Mouse (Mus musculus) small intestine, adult 2 months (tissue): ENCODE data around the gene Gm281. TPM values are rescaled to one million over a fixed set of nuclear protein-coding genes. Genes with fewer than 3 reads are reported as not detected.

ENCODE experiments used
- H3K27ac ChIP-seq: fragments of 200-500 bp; 2 replicates; pipeline ENCODE4 v1.5.1; 2012; ENCODE audit warnings: low read depth, low read length, control low read depth, inconsistent platforms; ENCODE audit not compliant: insufficient read depth
- H3K27me3 ChIP-seq: fragments of 200-500 bp; 2 replicates; pipeline ENCODE4 v1.6.1; 2012; ENCODE audit warnings: mild to moderate bottlenecking, moderate library complexity, low read length, inconsistent platforms; ENCODE audit not compliant: control insufficient read depth, insufficient read depth
- H3K36me3 ChIP-seq: fragments of 200-500 bp; 2 replicates; pipeline ENCODE4 v1.6.1; 2012; ENCODE audit warnings: mild to moderate bottlenecking, low read length, control low read depth, inconsistent platforms; ENCODE audit not compliant: control insufficient read depth, insufficient read depth
- H3K4me1 ChIP-seq: fragments of 200-500 bp; 2 replicates; pipeline ENCODE4 v1.6.1; 2012; ENCODE audit warnings: low read length, inconsistent platforms, mixed read lengths; ENCODE audit not compliant: control insufficient read depth, insufficient read depth, insufficient read length
- H3K4me3 ChIP-seq: fragments of 200-500 bp; 2 replicates; pipeline ENCODE4 v1.5.1; 2012; ENCODE audit warnings: low read depth, mild to moderate bottlenecking, control low read depth, inconsistent platforms, low read length, moderate library complexity
- CTCF ChIP-seq: fragments of 200-500 bp; IDR thresholded peaks from 2 replicates; pipeline ENCODE4 v1.5.1; 2012; ENCODE audit warnings: low read depth, mild to moderate bottlenecking, control low read depth, inconsistent platforms, low read length, moderate library complexity, mixed read lengths; ENCODE audit not compliant: insufficient replicate concordance, insufficient read length; ENCODE audit errors: extremely low read depth
- POLR2A ChIP-seq: fragments of 200-500 bp; IDR thresholded peaks from 2 replicates; pipeline ENCODE4 v1.6.1; 2012; ENCODE audit warnings: low read depth, mild to moderate bottlenecking, control low read depth, inconsistent platforms, low read length, moderate library complexity
- WGBS: fragments of 180-500 bp; shearing (Covaris S2); methylation state at CpG from one replicate; pipeline ENCODE4 v1.1.7; 2018; 5-methylcytosine and 5-hydroxymethylcytosine counted together
- polyA plus RNA-seq: library from polyadenylated mRNA; depleted of rRNA; stranded (reverse); fragments of >200 nt; gene quantifications from 2 replicates; pipeline ENCODE4 v1.2.3, GENCODE M21; 2012

The Gm281 gene
- polyA plus RNA-seq, 1 experiment = not detected

DNA sequence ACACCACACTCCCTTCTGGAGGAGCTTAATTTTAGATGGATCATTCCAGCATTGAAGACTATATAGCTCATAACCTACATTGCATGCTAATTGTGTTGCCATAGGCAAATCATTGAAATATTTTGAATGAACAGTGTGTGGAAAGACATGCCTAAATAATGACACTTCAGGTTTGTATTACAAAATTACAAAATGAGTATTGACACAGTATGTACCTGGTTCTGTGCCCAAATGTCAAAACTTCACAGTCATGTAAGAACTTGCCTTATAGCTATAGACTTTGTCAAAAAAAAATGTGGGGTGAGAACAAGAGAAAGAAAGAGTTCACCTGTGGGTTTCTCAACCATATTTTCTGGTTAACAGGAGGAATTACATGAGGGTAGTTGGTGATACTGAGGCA lies 52.9 kb downstream of the Gm281 start:
- H3K4me3 ChIP-seq = no peak overlapping the region

DNA sequence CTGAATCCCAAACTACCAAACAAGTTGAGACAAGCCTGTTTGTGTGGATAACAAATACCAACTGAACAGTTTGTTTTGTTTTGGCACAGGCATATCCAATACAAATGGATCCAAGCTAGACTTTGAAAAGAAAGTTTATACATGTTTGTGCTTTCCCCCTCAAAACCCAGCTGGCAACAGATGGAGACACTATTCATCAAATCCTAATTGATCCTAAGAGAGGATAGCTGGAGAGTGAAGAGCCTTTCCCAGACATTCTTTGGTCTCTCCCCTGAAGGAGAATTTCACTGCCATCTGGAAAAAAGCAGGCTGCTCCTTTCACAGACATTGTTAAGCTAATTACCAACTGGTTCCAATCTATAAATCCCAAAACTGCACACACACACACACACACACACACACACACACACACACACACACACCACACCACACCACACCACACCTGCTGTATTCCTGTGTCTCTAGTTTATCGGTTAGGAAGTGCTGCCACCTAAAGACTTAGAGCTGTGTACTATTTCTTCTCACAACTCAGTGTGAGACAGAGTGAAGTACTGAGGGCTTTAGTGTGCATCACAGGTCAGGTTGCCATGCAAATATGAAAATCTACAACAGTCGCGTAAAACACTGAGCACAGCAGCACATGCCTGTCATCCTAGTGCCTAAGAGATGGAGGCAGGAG lies 101.3 kb downstream of the Gm281 start:
- Histone ChIP-seq H3K36me3 (no peaks in the 10 kb centered on the region), H3K27ac (no peak overlapping the region), H3K27me3 (no peaks in the 10 kb centered on the region; the same call in 1 of the 2 replicates), H3K4me3 (no peak overlapping the region), H3K4me1 (no peaks in the 10 kb centered on the region)
- 82% methylated on average over 3 of the region's 3 CpGs for WGBS
- TF ChIP-seq CTCF (no peak), POLR2A (no peak)

More for the DNA sequence above, 52.9 kb downstream of the Gm281 start:
- Histone ChIP-seq H3K27ac (no peak overlapping the region), H3K27me3 (no peaks in the 10 kb centered on the region), H3K36me3 (no peaks in the 10 kb centered on the region), H3K4me1 (no peaks in the 10 kb centered on the region)
- TF ChIP-seq POLR2A (no peak), CTCF (no peak)

DNA sequence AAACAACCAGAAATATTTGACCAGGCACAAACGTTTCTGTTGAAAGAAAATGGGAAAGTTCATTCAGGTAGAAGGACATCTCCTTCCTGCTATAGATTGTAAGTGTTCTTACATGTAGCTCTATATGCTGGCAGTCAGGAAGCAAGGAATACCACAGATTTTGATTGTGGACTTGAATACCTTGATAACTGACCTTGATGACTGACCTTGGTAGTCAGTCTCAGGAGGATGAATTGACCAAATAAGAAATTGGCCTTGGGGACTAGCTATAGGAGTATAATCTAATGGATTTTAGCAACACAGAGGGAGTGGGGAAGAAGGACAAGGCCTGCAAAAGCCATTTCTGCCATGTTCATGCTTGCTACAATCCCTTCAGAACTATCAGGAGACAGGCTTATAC lies 123.8 kb downstream of the Gm281 start:
- H3K36me3 ChIP-seq = no peaks in the 10 kb centered on the region
- no peaks in the 10 kb centered on the region for H3K4me1 ChIP-seq
- H3K4me3 ChIP-seq = no peak overlapping the region
- 22% methylated on average over 1 of the region's 1 CpGs for WGBS
- TF ChIP-seq POLR2A = no peak
- no peak for TF ChIP-seq CTCF
- H3K27ac ChIP-seq = no peak overlapping the region
- no peaks in the 10 kb centered on the region for H3K27me3 ChIP-seq

DNA sequence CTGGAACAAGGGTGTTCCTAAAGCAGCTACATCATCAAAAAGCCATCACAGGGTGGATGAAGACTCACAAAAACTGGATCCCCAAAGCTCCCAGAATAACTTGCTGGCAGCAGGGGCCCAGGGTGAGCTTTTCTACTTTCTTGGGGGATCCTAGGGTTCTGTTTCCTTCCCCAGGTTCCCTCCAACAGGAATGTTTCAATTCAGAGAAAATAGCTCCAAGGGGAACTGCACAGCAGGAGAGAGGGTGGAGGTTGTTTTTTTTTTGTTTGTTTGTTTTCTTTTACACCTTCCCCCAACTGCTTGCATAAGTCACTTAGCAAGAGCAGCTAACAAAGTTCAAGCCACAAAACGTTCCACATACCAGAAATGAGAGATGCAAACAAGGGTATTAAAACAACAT lies 124.3 kb downstream of the Gm281 start:
- Histone ChIP-seq H3K36me3 (no peaks in the 10 kb centered on the region), H3K27ac (no peak overlapping the region), H3K4me3 (no peak overlapping the region), H3K4me1 (no peaks in the 10 kb centered on the region), H3K27me3 (no peaks in the 10 kb centered on the region)
- 28% methylated on average over 1 of the region's 1 CpGs for WGBS
- TF ChIP-seq CTCF (no peak), POLR2A (no peak)

DNA sequence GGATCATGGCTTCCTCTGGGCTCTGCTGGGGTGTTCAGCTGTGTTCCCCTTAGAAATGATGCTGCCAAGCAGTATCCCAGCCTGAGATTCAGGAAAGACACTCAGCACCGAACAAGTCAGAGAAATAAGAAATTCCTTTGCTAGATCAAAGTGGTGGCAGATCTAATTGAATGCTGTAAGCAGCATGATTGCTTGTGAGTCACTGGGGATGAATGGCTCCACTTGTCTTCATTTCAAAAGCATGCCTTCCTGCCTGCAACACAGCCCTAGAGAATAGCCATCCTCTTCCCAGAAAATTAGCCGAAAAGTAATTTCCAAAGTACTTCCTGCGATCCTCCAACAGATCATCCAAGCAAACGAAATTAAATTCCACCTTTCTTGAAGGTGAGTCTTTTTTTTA lies 131.3 kb downstream of the Gm281 start:
- no peaks in the 10 kb centered on the region for H3K36me3 ChIP-seq
- 69% methylated on average over 4 of the region's 4 CpGs for WGBS
- H3K27me3 ChIP-seq = no peaks in the 10 kb centered on the region
- H3K4me3 ChIP-seq = no peak overlapping the region
- TF ChIP-seq CTCF (no peak), POLR2A (no peak)
- no peak overlapping the region for H3K27ac ChIP-seq
- H3K4me1 ChIP-seq = no peaks in the 10 kb centered on the region

DNA sequence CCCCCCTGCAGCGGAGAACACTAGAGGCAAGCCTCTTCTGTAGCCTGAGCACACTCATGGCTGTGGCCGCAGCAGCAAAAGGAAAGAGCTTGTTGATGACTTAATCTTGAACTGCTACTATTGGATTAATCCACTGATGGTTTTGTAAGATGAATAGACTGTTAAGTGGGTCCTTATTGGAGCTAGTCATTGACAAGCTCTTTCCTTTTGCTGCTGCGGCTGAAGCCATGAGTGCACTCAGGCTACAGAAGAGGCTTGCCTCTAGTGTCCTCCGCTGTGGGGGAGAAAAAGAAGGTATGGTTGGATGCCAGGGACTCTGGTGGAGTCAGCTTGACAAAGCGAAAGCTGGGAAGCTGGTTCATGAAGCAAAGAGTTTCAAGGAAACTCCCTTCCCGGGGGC lies 135.9 kb downstream of the Gm281 start:
- Histone ChIP-seq H3K36me3 (no peaks in the 10 kb centered on the region), H3K4me3 (no peak overlapping the region), H3K4me1 (no peaks in the 10 kb centered on the region), H3K27ac (no peak overlapping the region), H3K27me3 (no peaks in the 10 kb centered on the region)
- WGBS = 70% methylated on average over 6 of the region's 6 CpGs
- TF ChIP-seq POLR2A (no peak), CTCF (no peak)

DNA sequence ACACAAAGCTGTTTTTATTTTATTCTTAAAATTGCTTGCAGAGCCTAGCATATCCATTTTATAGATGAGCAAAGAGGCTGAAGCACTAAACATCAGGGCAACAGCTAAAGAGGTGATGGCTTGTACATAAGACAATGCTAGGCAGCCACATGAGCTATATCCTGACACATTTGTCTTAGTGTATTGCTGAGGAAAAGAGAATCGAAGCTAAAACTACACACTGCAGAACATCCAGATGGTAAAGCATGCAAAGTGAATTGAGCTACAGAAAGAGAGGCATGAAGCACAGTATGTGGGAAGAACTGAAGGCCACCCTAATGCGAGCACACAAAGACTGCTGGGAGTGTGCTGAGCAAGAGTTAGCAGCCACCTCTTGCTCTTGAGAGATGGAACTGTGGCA lies 143.1 kb downstream of the Gm281 start:
- no peak overlapping the region for H3K4me3 ChIP-seq

More for the DNA sequence above, 143.1 kb downstream of the Gm281 start:
- WGBS = 42% methylated on average over 2 of the region's 2 CpGs
- no peak for TF ChIP-seq CTCF
- TF ChIP-seq POLR2A = no peak
- no peaks in the 10 kb centered on the region for H3K4me1 ChIP-seq
- H3K27me3 ChIP-seq = no peaks in the 10 kb centered on the region
- H3K36me3 ChIP-seq = no peaks in the 10 kb centered on the region
- H3K27ac ChIP-seq = no peak overlapping the region
